9 mouse cellular contexts compared by ENCODE assay signal in the genomic region with DNA sequence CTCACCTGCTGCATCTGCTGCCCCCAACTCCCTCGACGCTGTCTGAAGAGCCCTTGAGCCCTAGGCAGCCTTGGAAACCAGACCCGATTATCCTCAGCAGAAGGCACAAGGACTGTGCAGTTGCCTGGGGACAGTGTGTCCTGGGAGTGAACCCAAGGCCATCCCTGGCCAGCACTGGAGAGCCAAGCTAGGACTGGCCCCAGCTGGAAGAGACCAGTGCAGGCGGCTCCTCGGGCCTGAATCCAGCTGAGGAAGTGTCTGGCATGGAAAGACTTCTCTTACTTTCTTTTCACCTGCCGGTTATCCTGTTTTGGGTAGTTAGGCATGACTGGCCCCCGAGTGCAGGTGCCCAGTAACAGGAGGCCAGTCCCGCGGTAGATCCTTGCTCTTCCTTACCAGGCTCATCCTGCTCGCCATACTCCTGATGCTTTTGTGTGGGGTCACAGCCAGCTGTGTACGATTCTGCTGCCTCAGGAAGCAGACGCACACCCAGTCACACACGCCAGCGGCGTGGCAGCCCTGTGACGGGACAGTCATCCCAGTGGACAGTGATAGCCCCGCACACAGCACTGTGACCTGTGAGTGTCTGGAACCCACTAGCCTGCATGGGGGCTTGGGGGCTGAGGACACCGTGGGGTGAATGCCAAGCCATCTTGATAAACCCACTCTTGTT. TPM values are rescaled to one million over a fixed set of nuclear protein-coding genes. Genes with fewer than 3 reads are reported as not detected.
DNase-seq lines count a peak whose midpoint lies in the region; ATAC-seq and TF ChIP-seq lines count a peak whose summit lies in the region.
"Had no signal": no experiment of that assay in that cellular context is flagged by ENCODE, and none has a peak within 500 bp of the region (broad histone marks: within the 10 kb centered on the region; RNA-seq: fewer than 3 reads in every experiment).

No protein-coding gene starts in this region.

- no peak overlapping the region for H3K27ac ChIP-seq in cortical plate, adult 2 months (ENCODE audit: insufficient read depth, low read length)
- H3K27ac ChIP-seq in limb, embryonic 13.5 days: no peak overlapping the region
- no peak overlapping the region for H3K27ac ChIP-seq in forebrain, embryonic 13.5 days

- H3K9ac ChIP-seq in limb, embryonic 13.5 days: peak overlapping the region; percentile 50; the same call in 1 of the 2 replicates
- no peak overlapping the region for H3K9ac ChIP-seq in forebrain, embryonic 13.5 days

- peak overlapping the region; percentile 58; the same call in 1 of the 2 replicates for H3K4me2 ChIP-seq in limb, embryonic 13.5 days (replicated peaks)
- H3K4me2 ChIP-seq in forebrain, embryonic 13.5 days: no peak overlapping the region

- peak; percentile 25 to 32 for DNase-seq in left cerebral cortex, postnatal 36 days (ENCODE audit: low spot score in 2 of 2)
- DNase-seq in left cerebral cortex, adult 11 months (ENCODE audit: low spot score): no peak
- DNase-seq in heart, adult 9 months (ENCODE audit: low spot score in 2 of 2): peak; percentile 71 to 73
- no peak for DNase-seq in embryo, embryonic 9.5 days (ENCODE audit: extremely low spot score)

- ATAC-seq in limb, embryonic 13.5 days (ENCODE audit: low FRiP score, low read depth): no peak
- no peak for ATAC-seq in megakaryocyte progenitor cell, adult 5-6 weeks (replicated peaks; ENCODE audit: poor library complexity)
- ATAC-seq in forebrain, embryonic 13.5 days: no peak

- H3K4me3 ChIP-seq in cortical plate, adult 2 months (ENCODE audit: insufficient read depth, low read length): no peak overlapping the region
- H3K4me3 ChIP-seq in limb, embryonic 13.5 days: no peak overlapping the region
- no peak overlapping the region for H3K4me3 ChIP-seq in forebrain, embryonic 13.5 days
- H3K4me3 ChIP-seq: myocyte had no signal

- 83% methylated on average over 18 of the region's 18 CpGs for WGBS in limb, embryonic 13.5 days
- 82% methylated on average over 18 of the region's 18 CpGs for WGBS in forebrain, embryonic 13.5 days

- H3K4me1 ChIP-seq in cortical plate, adult 2 months (ENCODE audit: control insufficient read depth, insufficient read depth, low read length): no peaks in the 10 kb centered on the region
- H3K4me1 ChIP-seq in limb, embryonic 13.5 days: peaks cover 7% of the 10 kb centered on the region
- H3K4me1 ChIP-seq in forebrain, embryonic 13.5 days: peaks cover 20% of the 10 kb centered on the region

- 0 out of 2 replicates have a peak, but pooled peaks have one; percentile 16 for TF ChIP-seq POLR2A in cortical plate, adult 2 months (IDR thresholded peaks at IDR 0.05; ENCODE audit: extremely low read depth, insufficient read depth, low read length)

- H3K36me3 ChIP-seq in limb, embryonic 13.5 days: no peaks in the 10 kb centered on the region
- no peaks in the 10 kb centered on the region for H3K36me3 ChIP-seq in forebrain, embryonic 13.5 days (ENCODE audit: poor library complexity, severe bottlenecking)

- intact Hi-C loops in left cerebral cortex, postnatal 36 days (cut with DNase I): no loop called here

- TF ChIP-seq CTCF in cortical plate, adult 2 months (IDR thresholded peaks at IDR 0.05; ENCODE audit: extremely low read depth, insufficient read depth, low read length): no peak

- no peaks in the 10 kb centered on the region for H3K9me3 ChIP-seq in limb, embryonic 13.5 days
- H3K9me3 ChIP-seq in forebrain, embryonic 13.5 days (replicated peaks): no peaks in the 10 kb centered on the region

- peaks cover 26% of the 10 kb centered on the region for H3K27me3 ChIP-seq in limb, embryonic 13.5 days
- H3K27me3 ChIP-seq in forebrain, embryonic 13.5 days: peaks cover 8% of the 10 kb centered on the region; the same call in 1 of the 2 replicates

RNA-seq across cellular contexts. Expression of a gene that starts 0.8 kb away (rescaled TPM):
- total RNA-seq in left cerebral cortex, postnatal 36 days (2021): 1 to 10 TPM; 1.8 to 2.2 TPM
- 2.1 and 2.7 TPM in 2 replicates for polyA plus RNA-seq in cortical plate, adult 2 months (2012; rRNA removed)
- not detected in 2 replicates for polyA plus RNA-seq in limb, embryonic 13.5 days (2015; fragmentation: Nextera tagmentation; extraction: Ambion mirVana)
- total RNA-seq in megakaryocyte progenitor cell, adult 5-6 weeks (2015): 0.15 TPM in 1 of 2 replicates, not detected in the other
- total RNA-seq in megakaryocyte progenitor cell, adult 5-6 weeks (2017): not detected in 2 replicates
- 0.18 TPM in 1 of 2 replicates, not detected in the other for polyA plus RNA-seq in forebrain, embryonic 13.5 days (2015; fragmentation: Nextera tagmentation; extraction: Ambion mirVana)
- polyA plus RNA-seq: myocyte had no signal

RNA-seq across cellular contexts. Expression of a gene that starts 21.4 kb away (rescaled TPM):
- 100 to 1,000 TPM; 857 to 949 TPM for total RNA-seq in left cerebral cortex, postnatal 36 days (2021)
- 725 and 733 TPM in 2 replicates for polyA plus RNA-seq in cortical plate, adult 2 months (2012; rRNA removed)
- polyA plus RNA-seq in limb, embryonic 13.5 days (2015; fragmentation: Nextera tagmentation; extraction: Ambion mirVana): 506 and 533 TPM in 2 replicates
- 230 and 233 TPM in 2 replicates for total RNA-seq in megakaryocyte progenitor cell, adult 5-6 weeks (2015)
- total RNA-seq in megakaryocyte progenitor cell, adult 5-6 weeks (2017): 165 and 170 TPM in 2 replicates
- polyA plus RNA-seq in forebrain, embryonic 13.5 days (2015; fragmentation: Nextera tagmentation; extraction: Ambion mirVana): 937 and 949 TPM in 2 replicates

Comparison
In these comparisons a context has a peak if more than half of its experiments do, and no peak if none do; other contexts are left out.
1. DNase-seq: peak in left cerebral cortex, postnatal 36 days (2 of 2) and heart, adult 9 months (2 of 2); none in left cerebral cortex, adult 11 months (single experiment) and embryo, embryonic 9.5 days (single experiment).